Mouse (Mus musculus) bone marrow, adult 2 months (tissue): Measurements from ENCODE around the gene Cir1.

ENCODE experiments used
- CTCF ChIP-seq: fragments of 200-500 bp; IDR thresholded peaks from 2 replicates; pipeline ENCODE4 v1.5.1; 2011; ENCODE audit warnings: low read length, control low read depth; ENCODE audit not compliant: control insufficient read depth, insufficient read depth
- POLR2A ChIP-seq: fragments of 200-500 bp; IDR thresholded peaks from 2 replicates; pipeline ENCODE4 v1.6.1; 2011; ENCODE audit warnings: low read depth, mild to moderate bottlenecking, control low read depth, low read length, borderline replicate concordance; ENCODE audit not compliant: control insufficient read depth

- TF ChIP-seq CTCF (no peak), POLR2A (no peak)
Observed at GRCm38 (mm10) chr2:73248701-73249100, 63.8 kb downstream of the Cir1 start.
